Mouse (Mus musculus): Measurements from ENCODE around the gene Txndc2.

The Txndc2 gene

GRCm38 (mm10) chr17:65641734-65642218, at the start of gene Txndc2:
TSS of gene Txndc2 (minus strand) at chr17:65642168.
- CTCF ChIA-PET: no interaction called here

- CTCF ChIA-PET: no interaction called here
These were observed 41.8 kb upstream of the Txndc2 start for GRCm38 (mm10) chr17:65683731-65684130.

GRCm38 (mm10) chr17:65683316-65683715, 41.3 kb upstream of the Txndc2 start:
- CTCF ChIA-PET: no interaction called here

- CTCF ChIA-PET: no interaction called here
These were observed 40.2 kb upstream of the Txndc2 start for GRCm38 (mm10) chr17:65682071-65682680.

GRCm38 (mm10) chr17:65681516-65681915, 39.5 kb upstream of the Txndc2 start:
- CTCF ChIA-PET: no interaction called here

GRCm38 (mm10) chr17:65680801-65681412, 38.9 kb upstream of the Txndc2 start:
- CTCF ChIA-PET: no interaction called here

- CTCF ChIA-PET: interaction anchor here (0.7 kb wide), 1 partner anchor 71 kb away, joined by 13 read pairs; no protein-coding TSS in a partner anchor
These were observed 38.0 kb upstream of the Txndc2 start for GRCm38 (mm10) chr17:65679806-65680446.

GRCm38 (mm10) chr17:65677742-65678141, 35.8 kb upstream of the Txndc2 start:
- CTCF ChIA-PET: interaction anchor here (0.6 kb wide), 1 partner anchor 394 kb away, joined by 7 read pairs; no protein-coding TSS in a partner anchor

GRCm38 (mm10) chr17:65676536-65676935, 34.6 kb upstream of the Txndc2 start:
- CTCF ChIA-PET: no interaction called here

- CTCF ChIA-PET: no interaction called here
These were observed 34.0 kb upstream of the Txndc2 start for GRCm38 (mm10) chr17:65675985-65676384.

- CTCF ChIA-PET: no interaction called here
These were observed 32.8 kb upstream of the Txndc2 start for GRCm38 (mm10) chr17:65674710-65675171.

- CTCF ChIA-PET: no interaction called here
These were observed 31.0 kb upstream of the Txndc2 start for GRCm38 (mm10) chr17:65672926-65673325.

- CTCF ChIA-PET: no interaction called here
These were observed 27.1 kb upstream of the Txndc2 start for GRCm38 (mm10) chr17:65669061-65669460.

- CTCF ChIA-PET: no interaction called here
These were observed 25.8 kb upstream of the Txndc2 start for GRCm38 (mm10) chr17:65667792-65668191.

GRCm38 (mm10) chr17:65666388-65667161, 24.6 kb upstream of the Txndc2 start:
- CTCF ChIA-PET: no interaction called here

GRCm38 (mm10) chr17:65665786-65666387, 23.9 kb upstream of the Txndc2 start:
- CTCF ChIA-PET: interaction anchor here (0.5 kb wide), 1 partner anchor 11 kb away, joined by 3 read pairs; no protein-coding TSS in a partner anchor

GRCm38 (mm10) chr17:65663329-65664078, 21.5 kb upstream of the Txndc2 start:
- CTCF ChIA-PET: no interaction called here

GRCm38 (mm10) chr17:65662662-65663061, 20.7 kb upstream of the Txndc2 start:
- CTCF ChIA-PET: no interaction called here

GRCm38 (mm10) chr17:65658416-65658815, 16.4 kb upstream of the Txndc2 start:
- CTCF ChIA-PET: no interaction called here

- CTCF ChIA-PET: no interaction called here
These were observed 16.0 kb upstream of the Txndc2 start for GRCm38 (mm10) chr17:65657958-65658357.

- CTCF ChIA-PET: no interaction called here
These were observed 14.8 kb upstream of the Txndc2 start for GRCm38 (mm10) chr17:65656731-65657130.
